Mouse (Mus musculus) G1E (cell line): ENCODE measurements at regions not wholly inside any gene's neighbourhood (a gene's known extent, or its start where the extent isn't known, plus 50 kb on each side); places are given as distances from the start of the nearest gene placed in this dataset.

Experiments used
- CTCF ChIP-seq: IDR thresholded peaks from 2 replicates; pipeline ENCODE4 v1.5.1; 2012; ENCODE audit warnings: low read depth, low read length, inconsistent platforms, mixed read lengths
- GATA1 ChIP-seq: IDR thresholded peaks from 2 replicates; pipeline ENCODE4 v1.6.1; 2012; ENCODE audit warnings: borderline replicate concordance, low read length, inconsistent platforms, mixed read lengths
- GATA2 ChIP-seq: IDR thresholded peaks from 2 replicates; pipeline ENCODE4 v1.6.1; 2012; ENCODE audit warnings: low read depth, low read length, inconsistent platforms, borderline replicate concordance
- POLR2AphosphoS5 ChIP-seq: IDR thresholded peaks from 2 replicates; pipeline ENCODE4 v1.6.1; 2012; ENCODE audit warnings: low read depth, low read length, inconsistent platforms; ENCODE audit not compliant: insufficient replicate concordance
- TAL1 ChIP-seq: conservative IDR thresholded peaks from 2 replicates; pipeline ENCODE4 v1.6.1; 2012; ENCODE audit warnings: low read depth, low read length, inconsistent platforms, mixed read lengths

GRCm38 (mm10) chr19:14685628-14686027, 87.8 kb upstream of the Tle4 start:
- TF ChIP-seq CTCF (no peak), TAL1 (no peak), GATA1 (no peak), POLR2AphosphoS5 (no peak), GATA2 (no peak)
